Mouse (Mus musculus) stomach, embryonic 14.5 days (tissue): Measurements from ENCODE around the gene Ptprn2. TPM values are rescaled to one million over a fixed set of nuclear protein-coding genes. Genes with fewer than 3 reads are reported as not detected.
A peak's percentile ranks its signal among the peaks of the same experiment; 100 is the strongest.

Experiments used
- ATAC-seq: fragments of 200-750 bp; cut with Nextera tagmentation; 2 replicates; pipeline ENCODE4 v1.8.0; 2017; ENCODE audit warnings: low read depth, moderate TSS enrichment; ENCODE audit not compliant: insufficient number of reproducible peaks, insufficient read depth, low FRiP score
- H3K27ac ChIP-seq: fragments of 300-500 bp; sonication (generic); 2 replicates; pipeline ENCODE4 v1.5.1; 2014; ENCODE audit warnings: mild to moderate bottlenecking, low read length, moderate library complexity, mixed read lengths
- H3K27me3 ChIP-seq: fragments of 300-500 bp; sonication (generic); 2 replicates; pipeline ENCODE4 v1.6.1; 2014; ENCODE audit warnings: low read length, control low read depth, mixed read lengths; ENCODE audit not compliant: control insufficient read depth, insufficient read depth
- H3K36me3 ChIP-seq: fragments of 300-500 bp; sonication (generic); 2 replicates; pipeline ENCODE4 v1.6.1; 2014; ENCODE audit warnings: mild to moderate bottlenecking, control low read depth, low read length, moderate library complexity, mixed read lengths; ENCODE audit not compliant: control insufficient read depth, insufficient read depth
- H3K4me1 ChIP-seq: fragments of 300-500 bp; sonication (generic); 2 replicates; pipeline ENCODE4 v1.6.1; 2014; ENCODE audit warnings: low read length, control low read depth, mixed read lengths; ENCODE audit not compliant: control insufficient read depth, insufficient read depth
- H3K4me2 ChIP-seq: fragments of 300-500 bp; sonication (generic); replicated peaks from 2 replicates; pipeline ENCODE4 v1.6.1; 2014; ENCODE audit warnings: low read depth, low read length, control low read depth
- H3K4me3 ChIP-seq: fragments of 300-500 bp; sonication (generic); 2 replicates; pipeline ENCODE4 v1.5.1; 2014; ENCODE audit warnings: low read depth, low read length, control low read depth
- H3K9ac ChIP-seq: fragments of 300-500 bp; sonication (generic); replicated peaks from 2 replicates; pipeline ENCODE4 v1.6.1; 2014; ENCODE audit warnings: low read depth, mild to moderate bottlenecking, control low read depth, low read length, moderate library complexity, mixed read lengths
- H3K9me3 ChIP-seq: fragments of 300-500 bp; sonication (generic); 2 replicates; pipeline ENCODE4 v1.6.1; 2016; ENCODE audit warnings: low read depth, low read length, control low read depth; ENCODE audit not compliant: control insufficient read depth
- WGBS: fragments of 180-500 bp; shearing (Covaris S2); extraction: QIAGEN DNeasy Blood & Tissue Kit; methylation state at CpG from one replicate; pipeline ENCODE4 v1.1.7; 2014; 5-methylcytosine and 5-hydroxymethylcytosine counted together
- polyA plus RNA-seq: library from polyadenylated mRNA; unstranded; fragments of >200 nt; fragmentation: Nextera tagmentation; extraction: Ambion mirVana; gene quantifications from 2 replicates; pipeline ENCODE4 v1.2.1, GENCODE M21; 2014

The Ptprn2 gene
- polyA plus RNA-seq, 1 experiment from 2014 or later = 2.2 TPM

DNA sequence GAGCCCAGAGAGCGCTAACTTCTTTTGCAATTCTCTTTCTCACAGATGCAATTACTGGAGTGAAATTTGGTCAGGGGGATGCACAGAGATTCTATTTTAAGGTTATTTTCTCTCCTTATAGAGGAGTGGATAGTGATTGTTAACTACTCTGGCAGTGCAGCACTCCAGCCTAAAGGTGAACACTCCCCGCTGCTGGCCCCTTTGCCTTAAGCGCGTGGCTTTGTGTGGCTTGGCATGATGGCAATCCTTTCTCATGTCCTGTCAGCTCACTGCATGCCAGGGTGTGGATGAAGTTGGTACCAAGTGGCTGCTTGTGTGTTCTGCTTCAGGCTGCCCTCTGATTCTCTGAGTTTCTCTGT lies 156.7 kb downstream of the Ptprn2 start:
- Histone ChIP-seq H3K27ac (no peak overlapping the region), H3K9me3 (no peaks in the 10 kb centered on the region), H3K9ac (no peak overlapping the region), H3K4me1 (no peaks in the 10 kb centered on the region), H3K36me3 (no peaks in the 10 kb centered on the region), H3K27me3 (no peaks in the 10 kb centered on the region), H3K4me3 (no peak overlapping the region), H3K4me2 (no peak overlapping the region)
- ATAC-seq = no peak
- 65% methylated on average over 4 of the region's 4 CpGs for WGBS

DNA sequence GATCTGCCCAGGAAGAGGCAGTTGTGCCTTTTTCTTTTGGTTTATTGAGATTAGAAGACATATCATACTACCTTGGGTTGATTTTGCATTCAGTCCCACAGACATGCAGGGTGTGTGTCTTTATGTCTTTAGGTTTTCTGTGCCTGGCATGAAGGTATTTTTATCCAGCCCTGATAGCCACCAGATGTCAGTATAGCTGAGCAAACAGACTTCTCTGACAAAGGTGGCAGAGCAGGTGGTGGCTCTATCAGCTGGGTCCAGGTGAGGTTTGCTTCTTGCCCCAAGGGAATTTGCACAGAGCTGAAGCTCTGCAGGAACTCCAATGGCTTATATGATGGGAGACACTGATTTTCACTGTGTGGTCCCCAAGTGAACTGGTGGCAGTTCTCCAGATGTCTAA lies 161.3 kb downstream of the Ptprn2 start:
- no peak for ATAC-seq
- no peaks in the 10 kb centered on the region for H3K27me3 ChIP-seq

DNA sequence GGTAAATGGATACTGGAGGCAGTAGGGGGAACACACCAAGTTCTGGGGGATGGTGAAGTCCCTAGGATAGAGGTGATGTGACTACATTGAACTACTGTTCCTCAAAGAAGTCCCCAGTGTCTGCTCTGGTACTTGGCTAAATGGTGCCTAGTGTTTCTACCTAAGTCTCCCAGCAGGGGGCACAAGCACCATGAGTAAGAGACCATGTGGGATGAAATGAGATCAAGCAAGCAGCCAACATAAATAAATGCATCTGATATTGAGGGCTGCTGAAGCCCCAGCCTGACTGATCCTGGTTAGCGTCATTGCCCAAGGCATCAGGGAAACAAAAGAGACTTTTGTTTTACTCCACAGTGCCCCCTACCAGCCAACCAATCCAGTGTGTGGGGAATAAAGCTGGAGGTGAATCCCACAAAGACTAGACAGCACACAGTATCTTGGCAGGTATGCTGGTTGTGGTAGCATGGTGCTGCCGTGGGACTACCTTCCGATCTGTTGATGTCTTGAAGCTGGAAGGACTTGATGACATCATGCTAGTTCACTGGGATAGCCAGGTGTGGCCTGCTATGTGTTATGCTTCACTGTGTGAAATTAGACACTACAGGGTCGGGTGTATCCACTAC lies 163.2 kb downstream of the Ptprn2 start:
- no peaks in the 10 kb centered on the region for H3K36me3 ChIP-seq
- no peaks in the 10 kb centered on the region for H3K9me3 ChIP-seq
- no peak overlapping the region for H3K4me2 ChIP-seq
- WGBS = 69% methylated on average over 4 of the region's 4 CpGs
- H3K4me3 ChIP-seq = no peak overlapping the region
- no peak overlapping the region for H3K27ac ChIP-seq
- H3K9ac ChIP-seq = no peak overlapping the region
- H3K4me1 ChIP-seq = no peaks in the 10 kb centered on the region
- H3K27me3 ChIP-seq = no peaks in the 10 kb centered on the region
- ATAC-seq = 0 out of 2 replicates have a peak, but pooled peaks have one; percentile 18

More for the DNA sequence above, 161.3 kb downstream of the Ptprn2 start:
- Histone ChIP-seq H3K27ac (no peak overlapping the region), H3K4me2 (no peak overlapping the region), H3K4me1 (no peaks in the 10 kb centered on the region), H3K9ac (no peak overlapping the region), H3K9me3 (no peaks in the 10 kb centered on the region), H3K36me3 (no peaks in the 10 kb centered on the region), H3K4me3 (no peak overlapping the region)

DNA sequence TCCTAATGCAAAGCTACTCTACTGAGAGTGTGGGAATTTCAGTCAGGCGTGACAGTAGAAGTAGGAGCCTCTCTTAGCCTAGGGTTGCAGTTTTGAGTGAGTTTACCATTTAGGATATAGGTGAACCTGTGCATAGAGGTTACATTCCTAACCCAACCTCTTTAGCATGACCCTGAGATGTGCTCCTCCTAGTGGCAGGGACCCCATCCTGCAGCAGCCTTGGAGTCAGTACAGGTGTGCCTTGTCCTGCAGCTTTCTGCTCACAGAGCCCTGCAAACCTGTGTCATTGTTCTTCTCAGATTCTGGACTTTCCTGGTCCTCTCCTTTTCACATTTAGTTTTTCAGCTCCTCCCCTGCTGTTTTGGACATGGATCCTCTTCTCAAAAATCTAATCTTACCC lies 168.2 kb downstream of the Ptprn2 start:
- Histone ChIP-seq H3K27me3 (no peaks in the 10 kb centered on the region), H3K9ac (no peak overlapping the region), H3K4me3 (no peak overlapping the region), H3K9me3 (no peaks in the 10 kb centered on the region), H3K4me2 (no peak overlapping the region), H3K36me3 (no peaks in the 10 kb centered on the region), H3K27ac (no peak overlapping the region), H3K4me1 (no peaks in the 10 kb centered on the region)
- ATAC-seq = no peak
- WGBS = 77% methylated on average over 1 of the region's 1 CpGs

DNA sequence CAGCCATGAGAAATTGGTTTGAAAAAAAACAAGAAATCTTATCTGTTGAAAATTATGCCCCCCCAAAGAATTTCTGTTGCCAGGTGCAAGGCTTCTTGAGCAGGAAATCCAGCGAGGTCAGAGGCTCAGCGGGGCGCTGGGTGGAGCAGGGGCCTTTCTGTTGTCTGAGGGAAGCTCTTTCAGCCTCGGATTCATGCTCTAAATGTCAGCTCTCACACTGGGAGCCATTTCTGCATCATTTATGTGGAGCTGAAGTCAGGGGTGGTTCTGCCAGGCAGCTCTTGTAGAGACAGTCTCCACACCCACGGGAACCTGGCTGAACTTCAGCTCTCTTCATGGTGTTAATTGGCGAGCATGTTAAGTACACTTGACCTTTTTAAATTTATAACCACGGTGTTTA lies 174.6 kb downstream of the Ptprn2 start:
- ATAC-seq = no peak
- Histone ChIP-seq H3K9me3 (no peaks in the 10 kb centered on the region), H3K4me3 (no peak overlapping the region), H3K9ac (no peak overlapping the region), H3K27ac (no peak overlapping the region), H3K27me3 (no peaks in the 10 kb centered on the region), H3K36me3 (no peaks in the 10 kb centered on the region), H3K4me1 (no peaks in the 10 kb centered on the region), H3K4me2 (no peak overlapping the region)
- 9% methylated on average over 7 of the region's 7 CpGs for WGBS

DNA sequence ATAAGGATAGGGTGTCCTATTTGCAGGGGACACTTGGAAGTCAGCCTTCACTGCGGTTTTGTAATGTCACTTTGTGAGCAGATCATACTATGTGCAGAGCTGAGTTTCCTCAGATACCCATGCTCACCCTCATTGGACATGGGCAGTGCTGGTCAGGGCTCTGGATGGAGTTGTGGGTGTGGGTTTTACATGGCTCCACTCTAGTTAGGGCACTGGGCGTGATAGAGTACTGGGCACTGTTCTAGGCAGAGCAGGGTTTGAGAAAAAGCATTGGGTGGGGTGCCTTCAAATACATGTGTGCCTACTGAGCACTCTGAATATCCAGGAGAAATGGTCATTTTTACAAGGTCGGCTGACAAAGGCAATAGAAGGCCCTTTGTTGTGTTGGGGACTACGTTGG lies 175.5 kb downstream of the Ptprn2 start:
- Histone ChIP-seq H3K27ac (no peak overlapping the region), H3K4me2 (no peak overlapping the region), H3K9me3 (no peaks in the 10 kb centered on the region), H3K9ac (no peak overlapping the region), H3K4me3 (no peak overlapping the region), H3K27me3 (no peaks in the 10 kb centered on the region), H3K36me3 (no peaks in the 10 kb centered on the region), H3K4me1 (no peaks in the 10 kb centered on the region)
- 65% methylated on average over 4 of the region's 4 CpGs for WGBS
- ATAC-seq = 0 out of 2 replicates have a peak, but pooled peaks have one; percentile 10

DNA sequence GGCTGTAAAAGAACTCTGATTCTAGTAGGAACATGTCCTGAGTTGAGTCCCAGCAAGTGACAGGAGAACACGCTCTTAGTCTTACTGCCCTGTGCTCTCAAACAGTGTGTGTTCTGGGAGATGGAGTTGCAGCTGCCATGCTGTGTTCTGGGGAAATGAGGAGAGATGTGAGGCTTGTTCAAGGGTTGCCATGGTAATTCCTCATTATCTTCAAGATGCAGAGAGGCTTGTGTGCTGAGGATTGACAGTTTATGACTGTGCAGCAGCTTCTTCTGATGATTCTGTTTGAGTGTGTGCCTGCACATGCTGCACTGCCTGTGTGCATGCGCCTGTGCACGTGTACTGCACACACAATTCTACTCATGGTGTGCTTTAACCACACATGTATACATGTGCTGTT lies 192.2 kb downstream of the Ptprn2 start:
- no peak for ATAC-seq
- H3K4me1 ChIP-seq = no peaks in the 10 kb centered on the region
- H3K9me3 ChIP-seq = no peaks in the 10 kb centered on the region
- no peak overlapping the region for H3K4me3 ChIP-seq
- no peak overlapping the region for H3K9ac ChIP-seq
- no peaks in the 10 kb centered on the region for H3K27me3 ChIP-seq
- H3K27ac ChIP-seq = no peak overlapping the region
- H3K4me2 ChIP-seq = no peak overlapping the region
- no peaks in the 10 kb centered on the region for H3K36me3 ChIP-seq
- 86% methylated on average over 3 of the region's 3 CpGs for WGBS

DNA sequence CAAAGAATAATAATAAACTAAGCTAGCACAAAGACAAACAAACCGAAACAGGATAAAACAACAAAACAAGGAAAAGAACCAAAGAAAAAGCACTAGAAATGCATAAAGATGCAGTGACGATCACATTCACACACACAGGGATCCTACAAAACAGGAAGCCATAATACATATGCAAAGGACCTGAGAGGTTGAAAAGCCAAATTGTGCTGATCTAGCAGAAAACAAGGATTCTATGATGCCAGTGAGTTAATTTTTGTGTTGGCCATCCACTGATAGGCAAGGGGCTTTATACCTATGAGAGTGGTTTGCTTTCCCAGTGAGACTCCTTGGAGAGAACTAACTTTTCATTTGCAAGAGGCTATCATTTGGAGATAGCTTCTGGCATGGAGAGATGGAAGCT lies 204.3 kb downstream of the Ptprn2 start:
- Histone ChIP-seq H3K36me3 (no peaks in the 10 kb centered on the region), H3K4me1 (no peaks in the 10 kb centered on the region), H3K4me2 (no peak overlapping the region), H3K9ac (no peak overlapping the region), H3K9me3 (no peaks in the 10 kb centered on the region), H3K27ac (no peak overlapping the region), H3K4me3 (no peak overlapping the region), H3K27me3 (no peaks in the 10 kb centered on the region)
- no peak for ATAC-seq
- 93% methylated on average over 2 of the region's 2 CpGs for WGBS

DNA sequence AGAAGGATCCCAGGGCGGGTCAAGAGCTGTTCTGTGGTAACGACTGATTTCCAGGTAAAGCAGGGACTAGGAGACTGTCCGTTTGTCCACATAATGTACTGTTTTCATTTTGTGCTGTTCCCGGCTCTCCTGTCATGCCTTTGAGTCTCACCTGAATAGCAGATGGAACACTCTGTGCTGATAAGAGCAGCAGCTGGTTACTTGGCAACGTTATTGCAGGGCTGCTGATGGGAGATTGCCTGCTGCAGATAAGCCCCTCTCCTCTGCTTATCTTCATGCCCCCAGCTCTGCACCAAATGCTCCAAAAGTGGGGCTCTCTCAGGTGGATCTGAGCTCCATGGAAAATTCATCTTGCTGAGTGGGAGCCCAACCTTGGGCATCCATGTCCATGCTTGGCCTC lies 224.0 kb downstream of the Ptprn2 start:
- no peak for ATAC-seq
- WGBS = 42% methylated on average over 5 of the region's 5 CpGs
- no peaks in the 10 kb centered on the region for H3K4me1 ChIP-seq
- no peak overlapping the region for H3K4me3 ChIP-seq
- H3K9me3 ChIP-seq = no peaks in the 10 kb centered on the region
- H3K9ac ChIP-seq = no peak overlapping the region
- H3K27ac ChIP-seq = no peak overlapping the region
- no peaks in the 10 kb centered on the region for H3K27me3 ChIP-seq
- H3K4me2 ChIP-seq = no peak overlapping the region
- H3K36me3 ChIP-seq = no peaks in the 10 kb centered on the region
